Mouse (Mus musculus) bone marrow macrophage, adult 2 months (primary cell): Measurements from ENCODE around the gene Ppp1r12a.

Source experiments
- CTCF ChIP-seq: IDR thresholded peaks from 2 replicates; pipeline ENCODE4 v1.5.1; 2012; ENCODE audit warnings: low read depth, mild to moderate bottlenecking, low read length, moderate library complexity
- POLR2A ChIP-seq: IDR thresholded peaks from 2 replicates; pipeline ENCODE4 v1.6.1; 2012; ENCODE audit warnings: mild to moderate bottlenecking, low read depth, low read length, borderline replicate concordance

DNA sequence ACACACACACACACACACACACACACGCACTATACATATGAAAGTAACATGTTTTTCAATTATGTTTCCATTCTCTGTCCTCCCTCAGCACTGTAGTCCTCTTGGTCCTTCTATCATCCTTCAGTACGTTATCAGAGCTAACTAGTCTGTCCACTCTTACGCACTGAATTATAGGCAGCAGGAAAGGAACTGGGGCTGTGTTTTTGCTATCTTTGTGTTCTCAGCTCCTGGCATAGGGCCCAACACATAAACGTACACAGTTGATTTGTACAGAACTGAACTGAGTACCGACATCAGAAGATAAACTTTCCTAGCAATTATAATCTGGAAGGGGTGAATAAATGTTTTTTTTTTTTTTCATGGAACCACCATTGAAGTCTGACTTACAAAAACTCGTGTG is 30.1 kb upstream of the Ppp1r12a start:
- TF ChIP-seq CTCF, result no peak
- no peak for TF ChIP-seq POLR2A
